Mouse (Mus musculus) cerebellum, adult 2 months (tissue): ENCODE results near the gene Ehbp1l1.

Experiments used
- CTCF ChIP-seq: fragments of 200-500 bp; IDR thresholded peaks from 2 replicates; pipeline ENCODE4 v1.5.1; 2011; ENCODE audit warnings: low read depth, mild to moderate bottlenecking, control low read depth, low read length, moderate library complexity, borderline replicate concordance; ENCODE audit not compliant: insufficient read depth
- POLR2A ChIP-seq: fragments of 200-500 bp; IDR thresholded peaks from 2 replicates; pipeline ENCODE4 v1.6.1; 2011; ENCODE audit warnings: low read length, control low read depth, borderline replicate concordance; ENCODE audit not compliant: insufficient read depth

GRCm38 (mm10) chr19:5715793-5716688 is 10.1 kb downstream of the Ehbp1l1 start:
- TF ChIP-seq CTCF (peak; percentile 45; the same call in 1 of the 2 replicates), POLR2A (no peak)
